Mouse (Mus musculus) G1E (cell line): ENCODE measurements at regions not wholly inside any gene's neighbourhood (a gene's known extent, or its start where the extent isn't known, plus 50 kb on each side); places are given as distances from the start of the nearest gene placed in this dataset.

ENCODE experiments used
- ATAC-seq: 2 replicates; pipeline ENCODE4 v1.8.0; 2016; ENCODE audit warnings: mild to moderate bottlenecking; ENCODE audit not compliant: insufficient number of reproducible peaks, poor library complexity, low FRiP score, severe bottlenecking; ENCODE audit errors: extremely low read depth
- DNase-seq: peaks from one replicate; pipeline ENCODE4 v3.0.0; 2012; ENCODE audit warnings: low spot score
- H3K27me3 ChIP-seq: 2 replicates; pipeline ENCODE4 v1.6.1; 2012; ENCODE audit warnings: mild to moderate bottlenecking, low read length, inconsistent platforms; ENCODE audit not compliant: insufficient read depth
- H3K36me3 ChIP-seq: replicated peaks from 2 replicates; pipeline ENCODE3; 2012; ENCODE audit warnings: mild to moderate bottlenecking, inconsistent platforms
- H3K4me1 ChIP-seq: 2 replicates; pipeline ENCODE4 v1.6.1; 2012; ENCODE audit warnings: low read depth, low read length, inconsistent platforms, mixed read lengths; ENCODE audit not compliant: insufficient read depth
- H3K4me3 ChIP-seq: 2 replicates; pipeline ENCODE4 v1.5.1; 2012; ENCODE audit warnings: low read depth, mild to moderate bottlenecking, inconsistent platforms, low read length, moderate library complexity, mixed read lengths
- H3K9me3 ChIP-seq: replicated peaks from 2 replicates; pipeline ENCODE4 v1.6.1; 2012; ENCODE audit warnings: inconsistent platforms
- CTCF ChIP-seq: IDR thresholded peaks from 2 replicates; pipeline ENCODE4 v1.5.1; 2012; ENCODE audit warnings: low read depth, low read length, inconsistent platforms, mixed read lengths
- GATA1 ChIP-seq: IDR thresholded peaks from 2 replicates; pipeline ENCODE4 v1.6.1; 2012; ENCODE audit warnings: borderline replicate concordance, low read length, inconsistent platforms, mixed read lengths
- GATA2 ChIP-seq: IDR thresholded peaks from 2 replicates; pipeline ENCODE4 v1.6.1; 2012; ENCODE audit warnings: low read depth, low read length, inconsistent platforms, borderline replicate concordance
- POLR2AphosphoS5 ChIP-seq: IDR thresholded peaks from 2 replicates; pipeline ENCODE4 v1.6.1; 2012; ENCODE audit warnings: low read depth, low read length, inconsistent platforms; ENCODE audit not compliant: insufficient replicate concordance
- TAL1 ChIP-seq: conservative IDR thresholded peaks from 2 replicates; pipeline ENCODE4 v1.6.1; 2012; ENCODE audit warnings: low read depth, low read length, inconsistent platforms, mixed read lengths

DNA sequence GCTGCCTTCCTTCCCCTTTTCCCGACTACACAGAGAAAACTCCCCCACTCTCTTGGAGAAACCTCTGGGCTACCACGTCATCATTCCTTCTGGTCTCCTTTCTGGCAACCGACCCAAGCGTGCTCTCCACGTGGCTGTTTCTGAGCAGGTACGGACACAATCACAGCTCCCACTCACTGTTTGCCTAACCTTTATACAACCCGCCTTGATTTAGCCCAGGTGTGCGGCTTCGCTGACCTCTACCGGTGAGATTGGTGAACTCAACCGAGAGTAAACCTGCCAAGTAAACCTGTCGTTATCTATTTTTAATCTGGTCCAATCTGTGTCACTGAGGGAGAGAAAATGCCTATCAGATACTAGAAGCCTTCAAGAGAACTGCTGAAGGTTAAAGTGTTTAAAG is 142.7 kb upstream of the Gnai1 start:
- Histone ChIP-seq H3K27me3 (no peaks in the 10 kb centered on the region), H3K36me3 (no peaks in the 10 kb centered on the region), H3K4me1 (no peaks in the 10 kb centered on the region), H3K9me3 (no peaks in the 10 kb centered on the region), H3K4me3 (no peak overlapping the region)
- TF ChIP-seq CTCF (no peak), GATA1 (no peak), POLR2AphosphoS5 (no peak), GATA2 (no peak), TAL1 (no peak)
- DNase-seq (no peak), ATAC-seq (no peak)

DNA sequence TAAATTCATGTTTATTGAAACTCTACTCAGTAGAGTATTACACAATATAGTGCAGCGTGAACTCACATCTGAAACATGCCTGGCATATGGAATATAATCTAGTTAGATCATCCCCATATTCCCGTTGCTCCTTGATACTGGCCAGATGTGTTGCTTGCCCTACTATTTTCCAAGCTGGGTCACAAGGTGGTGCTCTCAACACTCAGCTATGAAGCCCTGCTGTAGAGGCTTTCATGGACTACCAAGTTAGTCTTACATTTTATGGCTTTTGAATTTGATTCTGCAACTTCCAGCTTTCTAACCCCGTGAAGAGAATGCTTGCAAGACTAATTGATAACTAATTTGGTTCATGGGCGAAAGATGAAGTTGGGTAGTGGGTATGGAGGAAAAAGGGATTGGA is 134.2 kb upstream of the Gnai1 start:
- H3K27me3 ChIP-seq: no peaks in the 10 kb centered on the region
- DNase-seq (no peak), ATAC-seq (no peak)
- H3K36me3 ChIP-seq: no peaks in the 10 kb centered on the region
- no peaks in the 10 kb centered on the region for H3K9me3 ChIP-seq
- no peak for TF ChIP-seq TAL1
- TF ChIP-seq POLR2AphosphoS5: no peak
- no peak for TF ChIP-seq CTCF
- H3K4me3 ChIP-seq: no peak overlapping the region
- no peaks in the 10 kb centered on the region for H3K4me1 ChIP-seq

DNA sequence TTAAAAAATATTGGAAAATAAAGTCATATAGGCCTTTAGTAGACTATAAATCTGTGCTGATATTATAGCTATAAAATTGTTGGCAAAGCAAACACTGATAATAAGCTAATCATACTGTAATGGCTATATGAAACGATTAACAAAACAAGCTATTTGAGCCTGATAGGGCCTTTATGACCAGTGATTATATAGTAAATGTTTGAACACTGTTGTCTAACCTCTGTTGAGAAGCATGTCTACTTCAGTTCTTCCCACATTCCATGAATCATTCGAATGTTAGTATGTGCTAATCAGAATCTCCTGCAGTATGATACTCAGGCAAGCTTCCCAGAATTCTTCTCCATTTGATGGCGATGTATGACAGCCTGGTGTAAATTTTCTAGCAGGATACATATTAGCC is 129.6 kb upstream of the Gnai1 start:
- Histone ChIP-seq H3K36me3 (no peaks in the 10 kb centered on the region), H3K4me3 (no peak overlapping the region), H3K4me1 (no peaks in the 10 kb centered on the region), H3K27me3 (no peaks in the 10 kb centered on the region), H3K9me3 (no peaks in the 10 kb centered on the region)
- no peak for TF ChIP-seq POLR2AphosphoS5
- no peak for TF ChIP-seq GATA2
- no peak for TF ChIP-seq GATA1
- TF ChIP-seq CTCF: no peak
- TF ChIP-seq TAL1: no peak
- no peak for DNase-seq
- ATAC-seq: no peak

DNA sequence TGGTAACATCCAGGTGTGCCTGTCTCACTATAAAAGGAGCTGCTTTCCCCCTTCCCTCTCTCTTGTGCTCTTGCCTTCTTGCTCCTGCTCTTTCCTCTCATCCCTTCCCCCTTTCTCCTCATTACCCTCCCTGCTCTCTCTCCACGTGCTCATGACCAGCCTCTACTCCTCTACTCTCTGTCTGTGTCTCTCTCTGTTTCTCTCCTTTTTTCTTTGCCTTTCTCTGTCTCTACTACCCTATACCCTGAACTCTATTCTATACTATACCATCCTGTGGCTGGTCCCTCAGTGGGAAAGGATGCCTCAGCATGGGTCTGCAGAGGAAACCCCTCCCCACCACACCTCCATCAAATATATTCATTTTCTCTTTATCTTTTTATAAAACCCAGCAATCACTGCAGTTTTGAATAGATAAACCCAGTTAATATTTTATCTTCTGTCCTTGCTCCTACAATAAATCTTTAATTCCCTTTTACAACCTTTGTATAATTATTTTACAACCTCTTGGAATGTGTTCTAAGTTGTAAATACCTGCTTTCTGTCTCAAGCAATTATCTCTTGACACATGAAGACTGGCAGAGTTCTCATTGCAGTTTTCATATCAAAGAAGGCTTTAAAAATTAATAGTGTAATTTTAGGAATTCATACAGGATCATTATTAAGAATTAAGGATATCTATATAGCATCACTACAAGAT is 127.1 kb upstream of the Gnai1 start:
- Histone ChIP-seq H3K36me3 (no peaks in the 10 kb centered on the region), H3K4me1 (no peaks in the 10 kb centered on the region), H3K27me3 (no peaks in the 10 kb centered on the region), H3K4me3 (no peak overlapping the region), H3K9me3 (no peaks in the 10 kb centered on the region)
- ATAC-seq: no peak
- TF ChIP-seq GATA2 (no peak), TAL1 (no peak), GATA1 (no peak), CTCF (no peak), POLR2AphosphoS5 (no peak)
- DNase-seq: no peak

DNA sequence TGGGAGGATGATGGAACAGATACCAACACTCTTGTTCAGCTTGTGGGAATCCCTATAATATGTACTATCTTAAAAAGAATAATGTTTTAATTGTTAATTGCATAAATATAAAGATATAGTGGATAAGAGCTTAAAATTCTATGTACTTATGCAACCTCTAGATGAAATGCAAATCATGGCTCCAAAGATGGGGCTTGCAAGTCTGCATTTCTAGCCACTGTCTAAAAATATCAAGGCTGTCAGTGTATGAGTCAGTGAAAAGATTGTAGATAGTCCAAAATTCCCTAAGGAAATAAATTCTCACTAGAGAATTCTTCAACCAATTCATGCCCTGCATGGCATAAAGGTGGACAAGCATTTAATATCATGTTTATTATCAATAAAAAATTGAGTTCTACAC is 124.2 kb upstream of the Gnai1 start:
- H3K36me3 ChIP-seq: no peaks in the 10 kb centered on the region
- no peaks in the 10 kb centered on the region for H3K4me1 ChIP-seq
- ATAC-seq: no peak
- H3K27me3 ChIP-seq: no peaks in the 10 kb centered on the region
- TF ChIP-seq POLR2AphosphoS5: no peak
- no peak for TF ChIP-seq CTCF
- TF ChIP-seq GATA2: no peak
- TF ChIP-seq TAL1: no peak
- no peak for TF ChIP-seq GATA1
- no peaks in the 10 kb centered on the region for H3K9me3 ChIP-seq
- no peak for DNase-seq
- H3K4me3 ChIP-seq: no peak overlapping the region

DNA sequence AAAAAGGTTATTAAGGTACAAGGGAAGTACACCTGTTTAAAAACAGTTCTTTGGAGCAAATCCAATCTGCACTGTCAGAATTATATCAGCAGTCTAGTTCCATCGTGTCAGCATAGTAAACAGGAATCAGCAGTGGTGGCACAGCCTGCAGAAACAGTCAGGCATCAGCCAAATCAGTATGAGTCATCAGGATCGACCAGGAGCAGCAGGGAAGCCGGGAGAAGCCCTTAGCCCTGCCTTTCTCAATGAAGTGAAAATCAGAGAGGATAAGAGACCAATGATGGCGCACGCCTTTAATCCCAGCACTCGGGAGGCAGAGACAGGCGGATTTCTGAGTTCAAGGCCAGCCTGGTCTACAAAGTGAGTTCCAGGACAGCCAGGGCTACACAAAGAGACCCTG is 118.3 kb upstream of the Gnai1 start:
- no peak for DNase-seq
- H3K36me3 ChIP-seq: no peaks in the 10 kb centered on the region
- TF ChIP-seq POLR2AphosphoS5 (no peak), GATA2 (no peak), GATA1 (no peak), CTCF (no peak)
- H3K4me1 ChIP-seq: no peaks in the 10 kb centered on the region; the same call in 1 of the 2 replicates
- H3K27me3 ChIP-seq: no peaks in the 10 kb centered on the region
- no peak for ATAC-seq
- H3K9me3 ChIP-seq: no peaks in the 10 kb centered on the region
- no peak overlapping the region for H3K4me3 ChIP-seq
